ENCODE assay signal across 12 mouse cellular contexts in the genomic region with DNA sequence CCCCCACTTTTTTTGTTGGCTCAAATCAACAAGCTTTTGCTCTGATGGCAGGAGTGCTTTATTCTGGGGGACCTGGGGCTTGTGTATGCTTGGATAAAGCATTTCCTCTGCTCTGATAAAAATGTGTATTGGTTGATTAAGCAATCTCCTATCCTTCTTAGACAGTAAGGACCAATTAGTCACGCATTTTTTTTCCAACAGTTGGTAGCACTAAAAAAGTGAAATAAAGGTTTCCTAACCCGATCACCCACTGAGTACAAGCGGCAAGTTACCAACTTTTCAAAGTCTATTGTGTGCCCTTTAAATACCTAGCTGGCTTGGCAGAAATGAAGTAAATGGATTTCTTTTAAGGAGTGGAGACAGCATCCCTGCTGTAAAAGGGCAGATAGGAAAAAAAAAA. TPM values are rescaled to one million over a fixed set of nuclear protein-coding genes. Genes with fewer than 3 reads are reported as not detected.
DNase-seq lines count a peak whose midpoint lies in the region; ATAC-seq and TF ChIP-seq lines count a peak whose summit lies in the region.
"Had no signal": no experiment of that assay in that cellular context is flagged by ENCODE, and none has a peak within 500 bp of the region (broad histone marks: within the 10 kb centered on the region; RNA-seq: fewer than 3 reads in every experiment).

No protein-coding gene starts in this region.

- intact Hi-C loops in left cerebral cortex, postnatal 4 days (cut with DNase I) = no loop called here

- H3K27ac ChIP-seq in kidney, embryonic 14.5 days (ENCODE audit: low read depth, low read length) = no peak overlapping the region
- H3K27ac ChIP-seq in MEL (ENCODE audit: control insufficient read depth, low read depth, low read length) = no peak overlapping the region
- H3K27ac ChIP-seq in forebrain, embryonic 12.5 days = no peak overlapping the region
- no peak overlapping the region for H3K27ac ChIP-seq in limb, embryonic 14.5 days (replicated peaks; ENCODE audit: low read depth, low read length)

- TF ChIP-seq RAD21 in MEL (IDR thresholded peaks at IDR 0.05; ENCODE audit: low read depth, low read length) = no peak

- TF ChIP-seq CTCF in MEL (IDR thresholded peaks at IDR 0.05 in 2 of 3, conservative IDR thresholded peaks at IDR 0.05 in 1 of 3; ENCODE audit: control insufficient read depth in 1 of 3, insufficient read depth in 1 of 3, low read depth in 2 of 3, low read length in 3 of 3, poor library complexity in 1 of 3, severe bottlenecking in 1 of 3) = no peak

- H3K4me2 ChIP-seq in kidney, embryonic 14.5 days (replicated peaks; ENCODE audit: low read depth, low read length) = peak overlapping the region; percentile 94
- peak overlapping the region; percentile 97; the same call in 1 of the 2 replicates for H3K4me2 ChIP-seq in forebrain, embryonic 12.5 days
- H3K4me2 ChIP-seq in limb, embryonic 14.5 days (replicated peaks; ENCODE audit: low read depth, low read length, severe bottlenecking) = 0 out of 2 replicates have a peak overlapping the region, but pooled peaks have one; percentile 2

- peaks cover 22% of the 10 kb centered on the region for H3K4me1 ChIP-seq in kidney, embryonic 14.5 days (ENCODE audit: control insufficient read depth, insufficient read depth, low read length)
- peaks cover 0 to 7% of the 10 kb centered on the region in 2 experiments; a peak in 2 of 4 replicates for H3K4me1 ChIP-seq in MEL (ENCODE audit: control insufficient read depth in 1 of 2, insufficient read depth in 2 of 2, low read length in 2 of 2)
- peaks cover 41% of the 10 kb centered on the region for H3K4me1 ChIP-seq in forebrain, embryonic 12.5 days
- H3K4me1 ChIP-seq in limb, embryonic 14.5 days (ENCODE audit: control insufficient read depth, insufficient read depth, low read length) = peaks cover 15% of the 10 kb centered on the region

- 16% methylated on average over 3 of the region's 3 CpGs for WGBS in kidney, embryonic 14.5 days
- 4% methylated on average over 3 of the region's 3 CpGs for WGBS in forebrain, embryonic 12.5 days
- 11% methylated on average over 3 of the region's 3 CpGs for WGBS in limb, embryonic 14.5 days

- TF ChIP-seq POLR2A in MEL (IDR thresholded peaks at IDR 0.05; ENCODE audit: control insufficient read depth in 1 of 2, insufficient read depth in 1 of 2, low read depth in 1 of 2, low read length in 2 of 2, poor library complexity in 1 of 2) = no peak
- TF ChIP-seq POLR2A in limb, embryonic 14.5 days (IDR thresholded peaks at IDR 0.05; ENCODE audit: borderline replicate concordance, extremely low read depth, insufficient read depth, insufficient read length) = no peak

- no peak for ATAC-seq in kidney, embryonic 14.5 days (ENCODE audit: low FRiP score, low TSS enrichment)
- ATAC-seq in forebrain, embryonic 12.5 days (ENCODE audit: low FRiP score) = no peak
- no peak for ATAC-seq in limb, embryonic 14.5 days (ENCODE audit: low FRiP score, low read depth)
- ATAC-seq: intestine, embryonic 16.5 days; lung, postnatal 0 days had no signal

- no peak for TF ChIP-seq EP300 in MEL (IDR thresholded peaks at IDR 0.05; ENCODE audit: low read depth in 1 of 2, low read length in 2 of 2)

- H3K9me3 ChIP-seq in kidney, embryonic 14.5 days (ENCODE audit: control insufficient read depth, low read length) = no peaks in the 10 kb centered on the region
- H3K9me3 ChIP-seq in MEL (replicated peaks; ENCODE audit: insufficient read depth, low read length) = no peaks in the 10 kb centered on the region
- no peaks in the 10 kb centered on the region for H3K9me3 ChIP-seq in forebrain, embryonic 12.5 days
- no peaks in the 10 kb centered on the region for H3K9me3 ChIP-seq in limb, embryonic 14.5 days (ENCODE audit: control insufficient read depth, low read length)

- H3K9ac ChIP-seq in kidney, embryonic 14.5 days (ENCODE audit: low read depth, low read length) = peak overlapping the region; percentile 91; the same call in 1 of the 2 replicates
- H3K9ac ChIP-seq in MEL (ENCODE audit: control insufficient read depth, low read depth, low read length, poor library complexity, severe bottlenecking) = no peak overlapping the region
- no peak overlapping the region for H3K9ac ChIP-seq in forebrain, embryonic 12.5 days
- no peak overlapping the region for H3K9ac ChIP-seq in limb, embryonic 14.5 days (ENCODE audit: low read depth, low read length, severe bottlenecking)

- no peak for DNase-seq in kidney, postnatal 10 days
- DNase-seq in MEL (ENCODE audit: low read depth, low spot score) = no peak
- no peak for DNase-seq in limb, embryonic 14.5 days (ENCODE audit: low spot score)
- DNase-seq in left cerebral cortex, postnatal 4 days = no peak
- no peak for DNase-seq in thymus, postnatal 10 days (ENCODE audit: low spot score in 2 of 2)
- DNase-seq in cerebellum, postnatal 36 days = no peak
- DNase-seq: adrenal gland, postnatal 36 days; cerebellum, postnatal 14 days had no signal

- no peaks in the 10 kb centered on the region for H3K36me3 ChIP-seq in kidney, embryonic 14.5 days (ENCODE audit: control insufficient read depth, insufficient read depth, low read length)
- peaks cover 0 to 10% of the 10 kb centered on the region in 2 experiments; a peak in 2 of 4 replicates for H3K36me3 ChIP-seq in MEL (ENCODE audit: control insufficient read depth in 1 of 2, insufficient read depth in 2 of 2, low read length in 2 of 2)
- H3K36me3 ChIP-seq in forebrain, embryonic 12.5 days (replicated peaks) = no peaks in the 10 kb centered on the region
- no peaks in the 10 kb centered on the region for H3K36me3 ChIP-seq in limb, embryonic 14.5 days (ENCODE audit: control insufficient read depth, insufficient read depth, low read length)

- no peaks in the 10 kb centered on the region for H3K27me3 ChIP-seq in kidney, embryonic 14.5 days (ENCODE audit: control insufficient read depth, insufficient read depth, low read length)
- H3K27me3 ChIP-seq in MEL (ENCODE audit: control insufficient read depth in 1 of 2, insufficient read depth in 2 of 2, low read length in 2 of 2) = peaks cover 3 to 17% of the 10 kb centered on the region in 2 experiments; a peak in 3 of 4 replicates
- H3K27me3 ChIP-seq in forebrain, embryonic 12.5 days = peaks cover 29% of the 10 kb centered on the region
- peaks cover 32% of the 10 kb centered on the region for H3K27me3 ChIP-seq in limb, embryonic 14.5 days (ENCODE audit: control insufficient read depth, insufficient read depth, low read length)

- no peaks in the 10 kb centered on the region for H3K79me2 ChIP-seq in MEL (ENCODE audit: control insufficient read depth, insufficient read depth, low read length, poor library complexity)

- peak overlapping the region; percentile 85 for H3K4me3 ChIP-seq in kidney, embryonic 14.5 days (ENCODE audit: low read length)
- no peak overlapping the region for H3K4me3 ChIP-seq in MEL (ENCODE audit: control insufficient read depth in 1 of 2, insufficient read depth in 1 of 2, low read depth in 2 of 2, low read length in 2 of 2)
- no peak overlapping the region; the same call in 1 of the 2 replicates for H3K4me3 ChIP-seq in forebrain, embryonic 12.5 days (replicated peaks)
- no peak overlapping the region for H3K4me3 ChIP-seq in limb, embryonic 14.5 days (replicated peaks; ENCODE audit: low read length)

TF ChIP-seq in MEL, 35 proteins besides CTCF, POLR2A, EP300 and RAD21:
- 0 out of 2 replicates have a peak, but pooled peaks have one; percentile 4 for TF ChIP-seq GATA1 (IDR thresholded peaks at IDR 0.05; ENCODE audit: low read depth, low read length)
- no peak for TF ChIP-seq SIN3A (IDR thresholded peaks at IDR 0.05; ENCODE audit: low read length)

RNA-seq across cellular contexts. Expression of gene Prtg, which starts 1.9 kb away (rescaled TPM):
- polyA plus RNA-seq in kidney, embryonic 14.5 days (2014; fragmentation: Nextera tagmentation; extraction: Ambion mirVana) = 3.4 and 4.6 TPM in 2 replicates
- total RNA-seq in MEL (2012; rRNA removed) = not detected in 2 replicates
- not detected for polyA plus RNA-seq in MEL (2012; ENCODE audit: insufficient read depth in 1 of 2, insufficient read length in 2 of 2, low read depth in 1 of 2, low replicate concordance in 2 of 2, missing spikeins in 1 of 2)
- polyA plus RNA-seq in forebrain, embryonic 12.5 days (2016; fragmentation: Nextera tagmentation; extraction: Ambion mirVana) = 1.7 and 2.7 TPM in 2 replicates
- polyA plus RNA-seq in limb, embryonic 14.5 days (2012; rRNA removed) = 0.57 and 0.60 TPM in 2 replicates
- polyA plus RNA-seq in limb, embryonic 14.5 days (2014; fragmentation: Nextera tagmentation; extraction: Ambion mirVana) = 0.46 and 0.87 TPM in 2 replicates
- total RNA-seq in left cerebral cortex, postnatal 4 days (2021) = under 1 TPM; 0.48 to 0.52 TPM

Comparison
In these comparisons a context has a peak if more than half of its experiments do, and no peak if none do; other contexts are left out.
1. H3K4me2 ChIP-seq: peak in every context shown above with its lines; median percentile 97 in forebrain, embryonic 12.5 days; 94 in kidney, embryonic 14.5 days; 2 in limb, embryonic 14.5 days.